Mouse (Mus musculus): ENCODE results near the gene Sh3gl1. TPM values are rescaled to one million over a fixed set of nuclear protein-coding genes. Genes with fewer than 3 reads are reported as not detected.

Gene Sh3gl1
- polyA plus RNA-seq, 1 experiment from 2014 or later: 138 TPM

DNA sequence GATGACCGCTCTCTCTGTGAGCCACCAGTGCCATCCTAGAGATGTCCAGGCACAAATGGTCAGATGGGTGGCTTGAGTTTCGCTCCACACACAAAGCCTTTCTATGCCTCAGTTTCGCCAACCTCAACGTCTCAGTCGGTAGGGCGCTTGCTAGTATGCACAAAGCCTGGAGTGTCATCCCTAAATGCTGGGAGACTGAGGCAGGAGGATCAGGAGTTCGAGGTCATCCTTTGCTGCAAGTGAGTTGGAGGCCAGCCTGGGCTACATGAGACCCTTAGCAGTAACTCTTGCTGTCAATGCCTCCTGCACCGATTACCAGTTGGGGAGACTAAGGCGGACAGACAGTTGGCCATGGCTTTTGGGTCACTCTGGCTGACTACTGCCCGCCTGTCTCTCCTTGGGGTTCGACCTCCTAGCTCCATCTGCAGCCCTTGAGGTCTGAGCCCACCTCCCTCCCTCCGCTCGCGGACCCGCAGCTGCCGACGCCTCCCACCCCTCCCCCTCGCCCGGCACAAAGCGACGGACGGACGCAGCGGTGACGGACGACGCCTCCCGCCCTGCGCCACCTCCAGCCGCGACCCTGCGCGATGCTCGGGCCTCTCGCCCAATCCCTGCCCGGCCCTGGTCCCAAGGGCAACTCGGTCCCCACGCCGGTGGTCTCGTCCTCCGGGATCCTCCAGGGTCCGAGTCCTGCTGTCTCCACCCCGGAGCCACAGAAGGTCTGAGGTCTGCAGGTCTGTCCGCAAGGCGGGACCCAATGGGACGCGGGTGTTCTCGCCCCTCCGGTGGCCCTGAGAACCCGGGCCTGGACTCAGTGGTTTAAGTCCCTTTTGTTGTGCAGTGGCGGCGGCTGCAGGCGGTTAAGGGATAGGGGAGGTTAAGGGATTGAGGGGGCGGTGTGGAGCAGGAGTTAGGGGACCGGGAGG lies 66.2 kb downstream of the Sh3gl1 start, which contains the start of gene Shd:
Gene Shd (plus strand): TSS at position 502 of the 926 bp plus-strand sequence.
- 7% methylated on average over 53 of the region's 55 CpGs for WGBS
- Histone ChIP-seq H3K4me3 (peak within 1 kb of the TSS; percentile 57), H3K36me3 (peaks cover 44% of the 10 kb centered on the region), H3K27ac (replicated peaks) (peak within 1 kb of the TSS; percentile 86), H3K4me2 (replicated peaks) (peak within 1 kb of the TSS; percentile 78), H3K9me3 (no peaks in the 10 kb centered on the region), H3K9ac (replicated peaks) (peak within 1 kb of the TSS; percentile 76), H3K27me3 (no peaks in the 10 kb centered on the region), H3K4me1 (peaks cover 50% of the 10 kb centered on the region)
- ATAC-seq (ENCODE audit: low FRiP score, low read depth): peak; percentile 74

DNA sequence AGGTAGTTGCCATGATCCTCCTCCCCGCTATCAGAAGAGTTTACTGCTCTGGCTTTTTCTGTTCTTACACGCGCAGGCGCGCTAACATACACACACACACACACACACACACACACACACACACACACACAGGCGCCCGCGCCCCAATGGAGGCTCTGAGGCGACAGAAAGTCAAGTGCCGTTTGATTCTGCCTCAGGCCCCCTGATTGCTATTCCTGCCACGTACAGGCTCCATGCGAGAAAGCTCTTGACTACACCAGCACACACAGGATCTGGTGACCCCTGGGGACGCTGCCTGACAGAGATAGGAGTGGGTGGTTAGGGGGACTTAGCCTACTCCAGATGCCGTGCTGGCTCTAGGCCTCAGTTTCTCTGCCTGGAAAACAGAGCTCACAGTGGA lies 66.9 kb downstream of the Sh3gl1 start:
- Histone ChIP-seq H3K9me3 (no peaks in the 10 kb centered on the region), H3K4me2 (replicated peaks) (peak overlapping the region; percentile 78), H3K27me3 (no peaks in the 10 kb centered on the region), H3K36me3 (peaks cover 50% of the 10 kb centered on the region), H3K4me3 (0 out of 2 replicates have a peak overlapping the region, but pooled peaks have one; percentile 57), H3K27ac (replicated peaks) (peak overlapping the region; percentile 86), H3K4me1 (peaks cover 50% of the 10 kb centered on the region), H3K9ac (replicated peaks) (peak overlapping the region; percentile 76; the same call in 1 of the 2 replicates)
- peak; percentile 64 for ATAC-seq (ENCODE audit: low FRiP score, low read depth)
- WGBS: 19% methylated on average over 14 of the region's 14 CpGs

DNA sequence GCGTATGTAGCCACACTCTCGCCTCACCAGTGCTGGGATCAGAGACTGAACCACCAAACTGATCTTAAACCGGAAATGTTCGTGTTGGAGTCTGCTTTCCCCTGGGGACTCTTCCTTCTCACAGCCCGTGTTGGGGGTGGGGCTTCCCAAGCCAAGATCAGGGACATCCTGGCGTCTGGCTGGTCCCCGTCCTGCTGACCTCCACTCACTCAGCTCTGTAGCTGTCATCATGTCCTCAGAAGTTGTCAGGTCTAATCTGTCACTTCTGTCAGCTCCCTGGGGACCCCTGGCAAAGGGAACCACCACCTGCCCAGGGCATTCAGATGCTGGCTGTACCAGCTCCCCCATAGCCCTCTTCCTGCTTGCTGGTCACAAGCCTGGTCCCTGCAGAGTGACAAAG lies 68.2 kb downstream of the Sh3gl1 start:
- Histone ChIP-seq H3K4me3 (no peak overlapping the region), H3K9ac (replicated peaks) (no peak overlapping the region; the same call in 1 of the 2 replicates), H3K36me3 (peaks cover 50% of the 10 kb centered on the region), H3K9me3 (no peaks in the 10 kb centered on the region), H3K4me2 (replicated peaks) (no peak overlapping the region), H3K4me1 (peaks cover 50% of the 10 kb centered on the region), H3K27ac (replicated peaks) (peak overlapping the region; percentile 86), H3K27me3 (no peaks in the 10 kb centered on the region)
- 58% methylated on average over 7 of the region's 7 CpGs for WGBS
- ATAC-seq (ENCODE audit: low FRiP score, low read depth): 0 out of 2 replicates have a peak, but pooled peaks have one; percentile 5

DNA sequence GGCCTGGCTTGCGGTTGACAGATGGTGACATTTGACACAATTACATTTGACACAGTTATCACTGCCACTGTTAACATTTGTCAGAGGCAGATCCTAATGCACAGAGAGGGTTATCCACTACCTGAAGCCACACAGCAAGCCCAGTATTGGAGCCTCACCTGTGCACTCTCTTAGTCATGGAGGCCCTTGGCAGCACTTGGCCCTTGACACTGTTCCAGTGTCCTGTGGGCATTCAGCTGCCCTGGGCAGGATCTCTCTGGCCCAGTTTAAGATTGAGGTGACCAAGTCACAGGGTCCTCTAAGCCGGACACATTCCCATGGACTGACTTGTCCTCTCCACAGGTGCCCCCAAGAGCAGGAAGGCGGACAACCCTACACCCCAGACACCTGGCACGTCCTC lies 69.2 kb downstream of the Sh3gl1 start:
- Histone ChIP-seq H3K27me3 (no peaks in the 10 kb centered on the region), H3K27ac (replicated peaks) (no peak overlapping the region), H3K36me3 (peaks cover 49% of the 10 kb centered on the region), H3K4me3 (no peak overlapping the region), H3K4me1 (peaks cover 43% of the 10 kb centered on the region), H3K9me3 (no peaks in the 10 kb centered on the region), H3K4me2 (replicated peaks) (no peak overlapping the region), H3K9ac (replicated peaks) (no peak overlapping the region)
- ATAC-seq (ENCODE audit: low FRiP score, low read depth): no peak
- 96% methylated on average over 4 of the region's 4 CpGs for WGBS

Other genes starting within 250 kb of the Sh3gl1 start
- 12.6 and 13.3 TPM in 2 replicates for gene Zfp119a, start 157.7 kb downstream of the Sh3gl1 start, polyA plus RNA-seq (2016; fragmentation: Nextera tagmentation; extraction: Ambion mirVana)
- gene Zfp959, start 144.5 kb downstream of the Sh3gl1 start, polyA plus RNA-seq (2016; fragmentation: Nextera tagmentation; extraction: Ambion mirVana): 15.7 and 16.7 TPM in 2 replicates
- 6.1 and 6.3 TPM in 2 replicates for gene Zfp119b, start 87.1 kb downstream of the Sh3gl1 start, polyA plus RNA-seq (2016; fragmentation: Nextera tagmentation; extraction: Ambion mirVana)
- 3.2 and 3.8 TPM in 2 replicates for gene Ebi3, start 84.0 kb downstream of the Sh3gl1 start, polyA plus RNA-seq (2016; fragmentation: Nextera tagmentation; extraction: Ambion mirVana)
- 28.7 and 29.4 TPM in 2 replicates for gene Yju2, start 77.5 kb downstream of the Sh3gl1 start, polyA plus RNA-seq (2016; fragmentation: Nextera tagmentation; extraction: Ambion mirVana)
- gene Shd, start 66.2 kb downstream of the Sh3gl1 start, polyA plus RNA-seq (2016; fragmentation: Nextera tagmentation; extraction: Ambion mirVana): 123 and 131 TPM in 2 replicates
- 89.8 and 98.3 TPM in 2 replicates for gene Fsd1, start 50.1 kb downstream of the Sh3gl1 start, polyA plus RNA-seq (2016; fragmentation: Nextera tagmentation; extraction: Ambion mirVana)
- 4.7 and 5.7 TPM in 2 replicates for gene Stap2, start 31.1 kb downstream of the Sh3gl1 start, polyA plus RNA-seq (2016; fragmentation: Nextera tagmentation; extraction: Ambion mirVana)
- 195 and 205 TPM in 2 replicates for gene Mpnd, start 30.9 kb downstream of the Sh3gl1 start, polyA plus RNA-seq (2016; fragmentation: Nextera tagmentation; extraction: Ambion mirVana)
- gene Chaf1a, start 3.8 kb upstream of the Sh3gl1 start, polyA plus RNA-seq (2016; fragmentation: Nextera tagmentation; extraction: Ambion mirVana): 32.5 and 34.5 TPM in 2 replicates
- 54.9 and 58.1 TPM in 2 replicates for gene Ubxn6, start 38.4 kb upstream of the Sh3gl1 start, polyA plus RNA-seq (2016; fragmentation: Nextera tagmentation; extraction: Ambion mirVana)
- 179 and 184 TPM in 2 replicates for gene Hdgfl2, start 43.0 kb upstream of the Sh3gl1 start, polyA plus RNA-seq (2016; fragmentation: Nextera tagmentation; extraction: Ambion mirVana)
- 0.09 and 0.10 TPM in 2 replicates for gene Plin4, start 73.2 kb upstream of the Sh3gl1 start, polyA plus RNA-seq (2016; fragmentation: Nextera tagmentation; extraction: Ambion mirVana)
- 0.14 and 0.34 TPM in 2 replicates for gene Plin5, start 81.0 kb upstream of the Sh3gl1 start, polyA plus RNA-seq (2016; fragmentation: Nextera tagmentation; extraction: Ambion mirVana)
- gene Lrg1, start 85.4 kb upstream of the Sh3gl1 start, polyA plus RNA-seq (2016; fragmentation: Nextera tagmentation; extraction: Ambion mirVana): 0.29 TPM in 1 of 2 replicates, not detected in the other
- gene Sema6b, start 103.7 kb upstream of the Sh3gl1 start, polyA plus RNA-seq (2016; fragmentation: Nextera tagmentation; extraction: Ambion mirVana): 6.5 and 7.9 TPM in 2 replicates
- 8.0 and 8.2 TPM in 2 replicates for gene Tnfaip8l1, start 125.8 kb upstream of the Sh3gl1 start, polyA plus RNA-seq (2016; fragmentation: Nextera tagmentation; extraction: Ambion mirVana)
- gene Mydgf, start 147.3 kb upstream of the Sh3gl1 start, polyA plus RNA-seq (2016; fragmentation: Nextera tagmentation; extraction: Ambion mirVana): 56.8 and 61.6 TPM in 2 replicates
- 41.0 and 43.9 TPM in 2 replicates for gene Dpp9, start 182.3 kb upstream of the Sh3gl1 start, polyA plus RNA-seq (2016; fragmentation: Nextera tagmentation; extraction: Ambion mirVana)
- 17.9 and 18.6 TPM in 2 replicates for gene Fem1a, start 220.2 kb upstream of the Sh3gl1 start, polyA plus RNA-seq (2016; fragmentation: Nextera tagmentation; extraction: Ambion mirVana)
- 1.7 TPM in 2 replicates for gene Ticam1, start 240.2 kb upstream of the Sh3gl1 start, polyA plus RNA-seq (2016; fragmentation: Nextera tagmentation; extraction: Ambion mirVana)

Data from midbrain, embryonic 12.5 days (tissue).